In the genomic region with DNA sequence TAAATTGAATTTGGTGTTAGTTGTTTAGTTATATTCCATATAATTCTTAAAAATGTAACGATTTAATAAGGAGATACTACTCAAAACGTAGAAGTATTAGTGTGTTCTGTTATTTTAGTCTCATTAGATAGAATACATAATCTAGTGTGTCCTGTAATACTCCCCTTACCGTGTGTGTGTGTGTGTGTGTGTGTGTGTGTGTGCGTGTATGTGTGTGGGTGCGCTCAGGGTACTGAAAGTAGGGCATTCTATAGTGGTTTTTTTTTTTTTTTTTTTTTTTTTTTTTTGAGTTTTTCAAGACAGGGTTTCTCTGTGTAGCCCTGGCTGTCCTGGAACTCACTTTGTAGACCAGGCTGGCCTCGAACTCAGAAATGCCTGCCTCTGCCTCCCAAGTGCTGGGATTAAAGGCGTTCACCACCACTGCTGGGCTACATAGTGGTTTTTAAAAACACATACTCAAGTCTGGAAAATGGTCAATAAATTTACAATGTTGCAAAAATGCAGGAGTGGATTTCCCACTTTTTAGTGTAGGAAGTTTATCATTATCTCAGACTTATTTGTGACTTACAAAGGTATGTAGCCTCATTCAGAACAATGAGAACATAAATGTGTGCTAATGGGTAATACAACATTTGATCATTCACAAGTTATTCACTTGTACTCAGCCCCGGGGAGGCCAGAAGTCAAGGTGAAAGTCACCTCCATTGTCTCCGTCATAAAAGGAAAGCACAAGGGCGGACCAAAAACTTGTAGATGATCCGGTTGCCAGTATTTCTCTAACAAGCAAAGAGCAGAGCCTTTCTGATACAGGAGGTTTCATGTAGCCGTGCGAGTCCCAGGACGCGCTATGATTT, we compare ENCODE assay signal across 8 mouse cellular contexts. TPM values are rescaled to one million over a fixed set of nuclear protein-coding genes. Genes with fewer than 3 reads are reported as not detected.
A peak's percentile ranks its signal among the peaks of the same experiment; 100 is the strongest.
DNase-seq lines count a peak whose midpoint lies in the region; ATAC-seq and TF ChIP-seq lines count a peak whose summit lies in the region.

No protein-coding gene starts in this region.

- no peaks in the 10 kb centered on the region for H3K27me3 ChIP-seq in heart, embryonic 12.5 days (replicated peaks)
- no peaks in the 10 kb centered on the region for H3K27me3 ChIP-seq in ES-Bruce4 (ENCODE audit: control insufficient read depth, insufficient read depth, low read length, poor library complexity, severe bottlenecking)
- peaks cover 3% of the 10 kb centered on the region; the same call in 1 of the 2 replicates for H3K27me3 ChIP-seq in forebrain, embryonic 13.5 days
- H3K27me3 ChIP-seq in liver, embryonic 14.5 days (ENCODE audit: control insufficient read depth, insufficient read depth, low read length): no peaks in the 10 kb centered on the region

- TF ChIP-seq CTCF in ES-Bruce4 (IDR thresholded peaks at IDR 0.05; ENCODE audit: low read depth, low read length): no peak
- TF ChIP-seq CTCF in liver, embryonic 14.5 days (IDR thresholded peaks at IDR 0.05; ENCODE audit: low read depth): no peak

- H3K4me3 ChIP-seq in heart, embryonic 12.5 days: peak overlapping the region; percentile 98
- H3K4me3 ChIP-seq in ES-Bruce4 (ENCODE audit: low read depth, low read length): peak overlapping the region; percentile 74
- H3K4me3 ChIP-seq in forebrain, embryonic 13.5 days: peak overlapping the region; percentile 86
- peak overlapping the region; percentile 78 to 85 for H3K4me3 ChIP-seq in liver, embryonic 14.5 days (ENCODE audit: insufficient read depth in 1 of 2, low read depth in 2 of 2, low read length in 2 of 2)

- peak overlapping the region; percentile 95 for H3K4me2 ChIP-seq in heart, embryonic 12.5 days
- H3K4me2 ChIP-seq in forebrain, embryonic 13.5 days: peak overlapping the region; percentile 82
- peak overlapping the region; percentile 87 for H3K4me2 ChIP-seq in liver, embryonic 14.5 days (ENCODE audit: low read depth)

- no peak overlapping the region for H3K27ac ChIP-seq in heart, embryonic 12.5 days (ENCODE audit: poor library complexity, severe bottlenecking)
- peak overlapping the region; percentile 91 for H3K27ac ChIP-seq in ES-Bruce4 (ENCODE audit: insufficient read depth, low read length)
- no peak overlapping the region for H3K27ac ChIP-seq in forebrain, embryonic 13.5 days
- peak overlapping the region; percentile 89 for H3K27ac ChIP-seq in liver, embryonic 14.5 days

- intact Hi-C loops in heart, postnatal 10 days (cut with DNase I): loop anchor here (2.0 kb wide), 1 partner anchor 65 kb away; a partner anchor contains a TSS

- H3K36me3 ChIP-seq in heart, embryonic 12.5 days: no peaks in the 10 kb centered on the region
- H3K36me3 ChIP-seq in ES-Bruce4 (ENCODE audit: control insufficient read depth, insufficient read depth, low read length, poor library complexity, severe bottlenecking): peaks cover 10% of the 10 kb centered on the region
- H3K36me3 ChIP-seq in forebrain, embryonic 13.5 days (ENCODE audit: poor library complexity, severe bottlenecking): no peaks in the 10 kb centered on the region
- H3K36me3 ChIP-seq in liver, embryonic 14.5 days (replicated peaks; ENCODE audit: control insufficient read depth, insufficient read depth, low read depth): no peaks in the 10 kb centered on the region

- no peak for TF ChIP-seq EP300 in ES-Bruce4 (IDR thresholded peaks at IDR 0.05; ENCODE audit: insufficient read depth, low read depth, low read length)
- no peak for TF ChIP-seq EP300 in liver, embryonic 14.5 days (IDR thresholded peaks at IDR 0.05; ENCODE audit: low read depth)

- no peak for TF ChIP-seq POLR2A in ES-Bruce4 (IDR thresholded peaks at IDR 0.05; ENCODE audit: insufficient read depth, low read length)

- peak overlapping the region; percentile 95 for H3K9ac ChIP-seq in heart, embryonic 12.5 days
- H3K9ac ChIP-seq in ES-Bruce4 (ENCODE audit: low read depth, poor library complexity, severe bottlenecking): peak overlapping the region; percentile 98
- peak overlapping the region; percentile 92 for H3K9ac ChIP-seq in forebrain, embryonic 13.5 days
- peak overlapping the region; percentile 81 for H3K9ac ChIP-seq in liver, embryonic 14.5 days (replicated peaks)

- 59% methylated on average over 15 of the region's 15 CpGs for WGBS in heart, embryonic 12.5 days
- WGBS in forebrain, embryonic 13.5 days: 65% methylated on average over 15 of the region's 15 CpGs
- WGBS in liver, embryonic 14.5 days (ENCODE audit: insufficient replicate concordance): 50% methylated on average over 15 of the region's 15 CpGs

- H3K4me1 ChIP-seq in heart, embryonic 12.5 days (replicated peaks): peaks cover 20% of the 10 kb centered on the region
- H3K4me1 ChIP-seq in ES-Bruce4 (ENCODE audit: control insufficient read depth, insufficient read depth, low read length): peaks cover 1% of the 10 kb centered on the region
- peaks cover 29% of the 10 kb centered on the region for H3K4me1 ChIP-seq in forebrain, embryonic 13.5 days
- peaks cover 15 to 25% of the 10 kb centered on the region in 2 experiments for H3K4me1 ChIP-seq in liver, embryonic 14.5 days (replicated peaks; ENCODE audit: control insufficient read depth in 2 of 2, insufficient read depth in 2 of 2, low read length in 1 of 2)

- no peak for ATAC-seq in heart, embryonic 12.5 days (ENCODE audit: insufficient number of reproducible peaks, low FRiP score)
- no peak for ATAC-seq in forebrain, embryonic 13.5 days
- no peak for ATAC-seq in liver, embryonic 14.5 days (ENCODE audit: insufficient read depth)

- H3K9me3 ChIP-seq in heart, embryonic 12.5 days (replicated peaks): no peaks in the 10 kb centered on the region
- H3K9me3 ChIP-seq in ES-Bruce4 (replicated peaks; ENCODE audit: control insufficient read depth, insufficient read depth, low read length, poor library complexity, severe bottlenecking): no peaks in the 10 kb centered on the region
- H3K9me3 ChIP-seq in forebrain, embryonic 13.5 days (replicated peaks): no peaks in the 10 kb centered on the region
- no peaks in the 10 kb centered on the region for H3K9me3 ChIP-seq in liver, embryonic 14.5 days (ENCODE audit: control insufficient read depth, low read length)

- DNase-seq in heart, postnatal 10 days: no peak
- DNase-seq in liver, embryonic 14.5 days (ENCODE audit: low read depth in 3 of 3, low spot score in 3 of 3): no peak
- DNase-seq in T-cell, adult 2 months (ENCODE audit: low spot score): no peak
- DNase-seq in ovary, adult 18-20 months (ENCODE audit: low spot score): no peak
- DNase-seq in urinary bladder, adult 18-20 months (ENCODE audit: low spot score in 2 of 2): no peak

RNA-seq across cellular contexts. Expression of a gene that starts 1.4 kb away (rescaled TPM):
- 23.5 and 24.0 TPM in 2 replicates for polyA plus RNA-seq in heart, embryonic 12.5 days (2016; fragmentation: Nextera tagmentation; extraction: Ambion mirVana)
- 10 to 100 TPM; 28.5 to 29.4 TPM for total RNA-seq in heart, postnatal 10 days (2021)
- 140 and 149 TPM in 2 replicates for polyA plus RNA-seq in ES-Bruce4 (2011; ENCODE audit: insufficient read depth, insufficient read length, low read depth, missing spikeins)
- polyA plus RNA-seq in forebrain, embryonic 13.5 days (2015; fragmentation: Nextera tagmentation; extraction: Ambion mirVana): 22.6 and 24.7 TPM in 2 replicates
- polyA plus RNA-seq in liver, embryonic 14.5 days (2012; rRNA removed): 9.8 and 12.1 TPM in 2 replicates
- 7.5 and 10.7 TPM in 2 replicates for polyA plus RNA-seq in liver, embryonic 14.5 days (2014; fragmentation: Nextera tagmentation; extraction: Ambion mirVana)

Comparison
In these comparisons a context has a peak if more than half of its experiments do, and no peak if none do; other contexts are left out.
1. H3K27ac ChIP-seq: peak in ES-Bruce4 (single experiment) and liver, embryonic 14.5 days (single experiment); none in heart, embryonic 12.5 days (single experiment) and forebrain, embryonic 13.5 days (single experiment).
2. Peak in every context shown above with its lines, with median percentiles within 50 percentile points of each other: H3K4me2 ChIP-seq, H3K4me3 ChIP-seq and H3K9ac ChIP-seq.